Comparison of ENCODE assay signal across 8 mouse cellular contexts in genomic region chr19:16132865-16133720, GRCm38 (mm10). TPM values are rescaled to one million over a fixed set of nuclear protein-coding genes. Genes with fewer than 3 reads are reported as not detected.
DNase-seq lines count a peak whose midpoint lies in the region; ATAC-seq lines count a peak whose summit lies in the region.

No protein-coding gene starts in this region.

- H3K4me1 ChIP-seq in embryonic facial prominence, embryonic 13.5 days: peaks cover 31% of the 10 kb centered on the region
- peaks cover 29% of the 10 kb centered on the region for H3K4me1 ChIP-seq in heart, embryonic 11.5 days (ENCODE audit: control insufficient read depth, insufficient read depth, low read length)
- H3K4me1 ChIP-seq in kidney, embryonic 15.5 days: peaks cover 43% of the 10 kb centered on the region
- peaks cover 26% of the 10 kb centered on the region for H3K4me1 ChIP-seq in liver, embryonic 11.5 days (replicated peaks; ENCODE audit: control insufficient read depth, insufficient read depth, low read length)

- H3K36me3 ChIP-seq in embryonic facial prominence, embryonic 13.5 days: no peaks in the 10 kb centered on the region
- H3K36me3 ChIP-seq in heart, embryonic 11.5 days (ENCODE audit: control insufficient read depth, insufficient read depth, low read length): no peaks in the 10 kb centered on the region
- H3K36me3 ChIP-seq in kidney, embryonic 15.5 days: no peaks in the 10 kb centered on the region
- H3K36me3 ChIP-seq in liver, embryonic 11.5 days (ENCODE audit: control insufficient read depth, insufficient read depth, low read length): no peaks in the 10 kb centered on the region

- peak overlapping the region; percentile 98 for H3K9ac ChIP-seq in embryonic facial prominence, embryonic 13.5 days
- peak overlapping the region; percentile 99 for H3K9ac ChIP-seq in heart, embryonic 11.5 days (ENCODE audit: low read depth, low read length)
- H3K9ac ChIP-seq in kidney, embryonic 15.5 days: peak overlapping the region; percentile 92
- peak overlapping the region; percentile 84 for H3K9ac ChIP-seq in liver, embryonic 11.5 days (ENCODE audit: low read depth, low read length)

- H3K9me3 ChIP-seq in embryonic facial prominence, embryonic 13.5 days: no peaks in the 10 kb centered on the region
- H3K9me3 ChIP-seq in heart, embryonic 11.5 days (replicated peaks; ENCODE audit: control insufficient read depth, low read length): no peaks in the 10 kb centered on the region
- no peaks in the 10 kb centered on the region for H3K9me3 ChIP-seq in kidney, embryonic 15.5 days (replicated peaks)
- H3K9me3 ChIP-seq in liver, embryonic 11.5 days (ENCODE audit: control insufficient read depth, low read length): no peaks in the 10 kb centered on the region

- H3K27ac ChIP-seq in embryonic facial prominence, embryonic 13.5 days: peak overlapping the region; percentile 98
- peak overlapping the region; percentile 98 for H3K27ac ChIP-seq in heart, embryonic 11.5 days (ENCODE audit: low read depth, low read length)
- H3K27ac ChIP-seq in kidney, embryonic 15.5 days: peak overlapping the region; percentile 98
- peak overlapping the region; percentile 93 for H3K27ac ChIP-seq in liver, embryonic 11.5 days (ENCODE audit: low read depth, low read length)

- peak overlapping the region; percentile 92 for H3K4me3 ChIP-seq in embryonic facial prominence, embryonic 13.5 days
- peak overlapping the region; percentile 86 for H3K4me3 ChIP-seq in heart, embryonic 11.5 days (ENCODE audit: low read depth, low read length)
- H3K4me3 ChIP-seq in kidney, embryonic 15.5 days (replicated peaks): peak overlapping the region; percentile 94
- peak overlapping the region; percentile 84 for H3K4me3 ChIP-seq in liver, embryonic 11.5 days (ENCODE audit: low read depth, low read length)

- peak overlapping the region; percentile 66 for H3K4me2 ChIP-seq in embryonic facial prominence, embryonic 13.5 days
- peak overlapping the region; percentile 78 for H3K4me2 ChIP-seq in heart, embryonic 11.5 days
- peak overlapping the region; percentile 71 for H3K4me2 ChIP-seq in kidney, embryonic 15.5 days
- H3K4me2 ChIP-seq in liver, embryonic 11.5 days: peak overlapping the region; percentile 86

- no peaks in the 10 kb centered on the region for H3K27me3 ChIP-seq in embryonic facial prominence, embryonic 13.5 days
- H3K27me3 ChIP-seq in heart, embryonic 11.5 days (ENCODE audit: control insufficient read depth, insufficient read depth, low read length): no peaks in the 10 kb centered on the region
- H3K27me3 ChIP-seq in kidney, embryonic 15.5 days: no peaks in the 10 kb centered on the region
- H3K27me3 ChIP-seq in liver, embryonic 11.5 days (replicated peaks; ENCODE audit: control insufficient read depth, insufficient read depth, low read length): peaks cover 6% of the 10 kb centered on the region

- under 1% methylated on average over 100 of the region's 139 CpGs for WGBS in embryonic facial prominence, embryonic 13.5 days
- WGBS in heart, embryonic 11.5 days (ENCODE audit: insufficient replicate concordance): under 1% methylated on average over 93 of the region's 139 CpGs
- under 1% methylated on average over 100 of the region's 139 CpGs for WGBS in kidney, embryonic 15.5 days
- under 1% methylated on average over 105 of the region's 139 CpGs for WGBS in liver, embryonic 11.5 days

- peak; percentile 24 to 63 for DNase-seq in urinary bladder, adult 18-20 months (ENCODE audit: low spot score in 2 of 2)
- DNase-seq in urinary bladder, postnatal 10 days (ENCODE audit: low spot score): no peak
- peak; percentile 72 for DNase-seq in liver, embryonic 11.5 days (ENCODE audit: low spot score)
- peak; percentile 52 for DNase-seq in naive thymus-derived CD4-positive, alpha-beta T cell, adult 2 months (ENCODE audit: low read depth)
- peak; percentile 40 to 81 for DNase-seq in spleen, postnatal 4 days (ENCODE audit: low spot score in 2 of 2)

- peak; percentile 49 for ATAC-seq in embryonic facial prominence, embryonic 13.5 days (ENCODE audit: insufficient number of reproducible peaks, insufficient read depth, low FRiP score, low TSS enrichment, low read depth)
- peak; percentile 40 for ATAC-seq in heart, embryonic 11.5 days (replicated peaks; ENCODE audit: insufficient number of reproducible peaks, low FRiP score, low TSS enrichment)
- peak; percentile 28 for ATAC-seq in kidney, embryonic 15.5 days (replicated peaks; ENCODE audit: low FRiP score)
- ATAC-seq in liver, embryonic 11.5 days (replicated peaks; ENCODE audit: low FRiP score): peak; percentile 32

RNA-seq across cellular contexts. Expression of gene Gnaq, which starts 0.5 kb away (rescaled TPM):
- polyA plus RNA-seq in embryonic facial prominence, embryonic 13.5 days (2015; fragmentation: Nextera tagmentation; extraction: Ambion mirVana): 29.9 and 34.6 TPM in 2 replicates
- 9.2 and 13.1 TPM in 2 replicates for polyA plus RNA-seq in heart, embryonic 11.5 days (2014; fragmentation: Nextera tagmentation; extraction: Ambion mirVana)
- polyA plus RNA-seq in kidney, embryonic 15.5 days (2015; fragmentation: Nextera tagmentation; extraction: Ambion mirVana): 36.2 and 41.6 TPM in 2 replicates
- polyA plus RNA-seq in liver, embryonic 11.5 days (2014; fragmentation: Nextera tagmentation; extraction: Ambion mirVana): 7.6 and 8.6 TPM in 2 replicates
